Mouse (Mus musculus) stomach, embryonic 16.5 days (tissue): ENCODE results near the gene Arpc5. TPM values are rescaled to one million over a fixed set of nuclear protein-coding genes. Genes with fewer than 3 reads are reported as not detected.

Experiments used
- ATAC-seq: fragments of 200-750 bp; cut with Nextera tagmentation; 2 replicates; pipeline ENCODE4 v1.8.0; 2017; ENCODE audit warnings: moderate number of reproducible peaks, moderate TSS enrichment; ENCODE audit not compliant: insufficient read depth, low FRiP score
- H3K27ac ChIP-seq: fragments of 300-500 bp; sonication (generic); 2 replicates; pipeline ENCODE4 v1.5.1; 2014; ENCODE audit warnings: low read length
- H3K27me3 ChIP-seq: fragments of 300-500 bp; sonication (generic); 2 replicates; pipeline ENCODE4 v1.6.1; 2014; ENCODE audit warnings: low read length, control low read depth, mixed read lengths; ENCODE audit not compliant: control insufficient read depth, insufficient read depth
- H3K36me3 ChIP-seq: fragments of 300-500 bp; sonication (generic); 2 replicates; pipeline ENCODE4 v1.6.1; 2014; ENCODE audit warnings: low read length; ENCODE audit not compliant: control insufficient read depth, insufficient read depth
- H3K4me1 ChIP-seq: fragments of 300-500 bp; sonication (generic); 2 replicates; pipeline ENCODE4 v1.6.1; 2014; ENCODE audit warnings: low read length, control low read depth, mixed read lengths; ENCODE audit not compliant: control insufficient read depth, insufficient read depth
- H3K4me2 ChIP-seq: fragments of 300-500 bp; sonication (generic); 2 replicates; pipeline ENCODE4 v1.6.1; 2014; ENCODE audit warnings: low read depth, low read length, mixed read lengths
- H3K4me3 ChIP-seq: fragments of 300-500 bp; sonication (generic); replicated peaks from 2 replicates; pipeline ENCODE4 v1.5.1; 2014; ENCODE audit warnings: mild to moderate bottlenecking, low read length
- H3K9ac ChIP-seq: fragments of 300-500 bp; sonication (generic); 2 replicates; pipeline ENCODE4 v1.6.1; 2014; ENCODE audit warnings: low read length
- H3K9me3 ChIP-seq: fragments of 300-500 bp; sonication (generic); replicated peaks from 2 replicates; pipeline ENCODE4 v1.6.1; 2016; ENCODE audit warnings: low read length, control low read depth; ENCODE audit not compliant: control insufficient read depth
- WGBS: fragments of 180-500 bp; shearing (Covaris S2); extraction: QIAGEN DNeasy Blood & Tissue Kit; methylation state at CpG from one replicate; pipeline ENCODE4 v1.1.7; 2014; 5-methylcytosine and 5-hydroxymethylcytosine counted together
- polyA plus RNA-seq: library from polyadenylated mRNA; unstranded; fragments of >200 nt; fragmentation: Nextera tagmentation; extraction: Ambion mirVana; gene quantifications from 2 replicates; pipeline ENCODE4 v1.2.1, GENCODE M21; 2015

Arpc5 gene
- polyA plus RNA-seq = 355 and 357 TPM in 2 replicates

DNA sequence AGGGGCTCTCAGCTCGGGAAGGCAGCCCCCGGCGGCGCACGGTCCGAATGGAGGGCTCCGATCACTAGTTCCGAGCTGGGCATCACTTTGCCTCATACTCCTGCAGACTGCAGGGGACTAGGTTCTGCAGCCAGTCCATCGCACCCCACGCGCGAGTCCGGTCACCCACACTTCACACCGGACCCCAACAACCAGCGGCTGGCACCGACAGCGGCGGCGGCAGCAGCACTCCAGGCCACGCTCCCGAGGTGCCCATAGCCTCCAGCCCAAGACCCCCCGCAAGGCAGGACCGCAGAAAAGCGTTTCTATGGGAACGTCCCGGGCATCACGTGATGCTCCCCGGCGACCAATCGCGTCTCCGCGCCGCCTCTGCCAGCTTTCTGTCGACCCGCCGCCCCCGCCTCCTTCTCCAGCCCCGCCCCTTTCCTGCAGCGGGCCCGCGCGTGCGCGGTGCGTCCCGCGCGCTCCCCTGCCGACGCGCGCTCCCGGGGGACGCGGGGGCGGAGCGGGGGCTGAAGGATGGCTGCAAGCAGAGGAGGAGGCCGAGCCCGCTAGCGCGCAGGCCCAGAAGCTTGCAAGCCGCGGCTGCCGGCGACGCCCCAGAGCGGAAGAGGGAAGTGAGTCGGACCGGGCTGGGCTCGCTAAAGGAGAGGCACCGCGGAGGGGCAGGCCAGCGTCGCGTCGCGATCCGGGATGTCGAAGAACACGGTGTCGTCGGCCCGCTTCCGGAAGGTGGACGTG is at the start of gene Arpc5, which contains the start of gene Rgl1:
Arpc5 (plus strand) TSS at position 511 of the 741 bp plus-strand sequence.
Rgl1 (minus strand) TSS at position 320 of the 741 bp plus-strand sequence.
- H3K9me3 ChIP-seq = no peaks in the 10 kb centered on the region
- under 1% methylated on average over 86 of the region's 86 CpGs for whole genome bisulfite sequencing
- peak; percentile 98 for ATAC-seq
- 0 out of 2 replicates have a peak, but pooled peaks cover 2% of the 10 kb centered on the region for H3K4me1 ChIP-seq
- H3K27ac ChIP-seq = peak within 1 kb of the TSS; percentile 85
- H3K36me3 ChIP-seq = peaks cover 3% of the 10 kb centered on the region; the same call in 1 of the 2 replicates
- H3K4me3 ChIP-seq = peak within 1 kb of the TSS; percentile 97
- peak within 1 kb of the TSS; percentile 98 for H3K4me2 ChIP-seq
- no peaks in the 10 kb centered on the region for H3K27me3 ChIP-seq
- peak within 1 kb of the TSS; percentile 98 for H3K9ac ChIP-seq

DNA sequence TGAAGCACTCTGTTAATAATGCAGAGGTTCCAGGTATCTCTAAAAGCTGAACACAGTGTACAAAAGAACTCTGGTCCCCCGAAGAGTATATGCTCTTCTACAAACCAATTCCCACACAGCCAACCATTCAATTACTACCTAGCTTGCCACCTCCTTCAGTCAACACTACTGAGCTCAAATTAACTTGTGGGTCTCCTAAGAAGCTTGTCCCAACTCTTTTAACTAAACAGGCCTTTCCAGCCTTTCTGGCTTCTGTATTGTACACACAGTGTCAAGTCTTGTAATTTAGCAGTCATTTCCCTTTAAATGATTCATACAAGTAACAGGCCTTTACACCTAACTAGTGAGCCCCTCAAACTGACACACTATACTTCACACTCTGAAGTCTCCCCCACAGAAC is 49.0 kb upstream of the Arpc5 start:
- no peak overlapping the region for H3K9ac ChIP-seq
- H3K4me1 ChIP-seq = peaks cover 5% of the 10 kb centered on the region; the same call in 1 of the 2 replicates
- H3K9me3 ChIP-seq = no peaks in the 10 kb centered on the region
- H3K4me2 ChIP-seq = 0 out of 2 replicates have a peak overlapping the region, but pooled peaks have one; percentile 0
- peak; percentile 62; the same call in 1 of the 2 replicates for ATAC-seq
- 56% methylated on average over 1 of the region's 1 CpGs for WGBS
- H3K36me3 ChIP-seq = no peaks in the 10 kb centered on the region
- H3K4me3 ChIP-seq = no peak overlapping the region
- peak overlapping the region; percentile 87 for H3K27ac ChIP-seq
- H3K27me3 ChIP-seq = no peaks in the 10 kb centered on the region

DNA sequence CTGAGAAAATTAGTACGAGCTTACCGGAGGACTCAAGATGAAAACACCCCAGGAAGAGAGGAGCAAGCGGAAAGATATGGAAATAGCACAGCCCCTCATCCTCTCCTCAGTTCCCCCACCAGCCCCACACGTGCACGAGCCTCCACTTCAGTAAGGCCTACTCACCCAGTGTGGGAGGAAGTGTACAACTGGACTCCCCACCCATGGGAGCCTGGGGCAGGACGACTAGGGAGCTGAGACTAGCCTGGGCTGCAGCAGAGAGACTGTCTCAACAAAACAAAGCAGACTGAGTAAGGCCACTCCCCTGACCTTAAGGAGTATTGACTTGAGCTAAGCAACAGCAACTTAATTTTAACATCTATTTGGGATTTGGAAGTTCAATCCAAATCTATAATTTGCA is 48.1 kb upstream of the Arpc5 start:
- peak overlapping the region; percentile 87 for H3K27ac ChIP-seq
- peak; percentile 29; the same call in 1 of the 2 replicates for ATAC-seq
- H3K9me3 ChIP-seq = no peaks in the 10 kb centered on the region
- 0 out of 2 replicates have a peak overlapping the region, but pooled peaks have one; percentile 43 for H3K9ac ChIP-seq
- peaks cover 5% of the 10 kb centered on the region; the same call in 1 of the 2 replicates for H3K4me1 ChIP-seq
- no peaks in the 10 kb centered on the region for H3K36me3 ChIP-seq
- no peaks in the 10 kb centered on the region for H3K27me3 ChIP-seq
- WGBS = 39% methylated on average over 6 of the region's 6 CpGs
- no peak overlapping the region for H3K4me2 ChIP-seq
- no peak overlapping the region for H3K4me3 ChIP-seq

DNA sequence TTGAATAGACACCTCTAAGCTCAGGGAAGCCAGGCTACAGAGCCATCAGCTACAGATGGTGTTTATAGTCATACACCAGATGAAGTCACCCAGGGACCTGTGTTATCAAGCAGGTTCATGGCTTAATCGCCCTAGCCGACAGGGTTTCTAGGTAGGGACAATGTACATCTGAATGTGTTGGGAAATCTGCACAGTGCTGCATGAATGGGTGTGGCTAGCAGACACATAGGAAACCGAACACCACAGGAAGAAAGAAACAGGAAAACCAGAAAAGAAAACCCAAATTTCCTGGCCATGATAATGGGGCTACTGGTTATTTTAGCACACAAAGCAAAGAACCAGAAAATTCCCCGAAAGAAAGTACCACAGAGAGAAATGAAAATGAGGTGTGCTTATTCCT is 45.4 kb upstream of the Arpc5 start:
- H3K9ac ChIP-seq = no peak overlapping the region
- ATAC-seq = no peak
- H3K4me2 ChIP-seq = no peak overlapping the region
- no peak overlapping the region for H3K4me3 ChIP-seq
- H3K4me1 ChIP-seq = peaks cover 5% of the 10 kb centered on the region; the same call in 1 of the 2 replicates
- H3K27me3 ChIP-seq = no peaks in the 10 kb centered on the region
- H3K9me3 ChIP-seq = no peaks in the 10 kb centered on the region
- no peak overlapping the region for H3K27ac ChIP-seq
- 67% methylated on average over 4 of the region's 4 CpGs for WGBS
- H3K36me3 ChIP-seq = no peaks in the 10 kb centered on the region

DNA sequence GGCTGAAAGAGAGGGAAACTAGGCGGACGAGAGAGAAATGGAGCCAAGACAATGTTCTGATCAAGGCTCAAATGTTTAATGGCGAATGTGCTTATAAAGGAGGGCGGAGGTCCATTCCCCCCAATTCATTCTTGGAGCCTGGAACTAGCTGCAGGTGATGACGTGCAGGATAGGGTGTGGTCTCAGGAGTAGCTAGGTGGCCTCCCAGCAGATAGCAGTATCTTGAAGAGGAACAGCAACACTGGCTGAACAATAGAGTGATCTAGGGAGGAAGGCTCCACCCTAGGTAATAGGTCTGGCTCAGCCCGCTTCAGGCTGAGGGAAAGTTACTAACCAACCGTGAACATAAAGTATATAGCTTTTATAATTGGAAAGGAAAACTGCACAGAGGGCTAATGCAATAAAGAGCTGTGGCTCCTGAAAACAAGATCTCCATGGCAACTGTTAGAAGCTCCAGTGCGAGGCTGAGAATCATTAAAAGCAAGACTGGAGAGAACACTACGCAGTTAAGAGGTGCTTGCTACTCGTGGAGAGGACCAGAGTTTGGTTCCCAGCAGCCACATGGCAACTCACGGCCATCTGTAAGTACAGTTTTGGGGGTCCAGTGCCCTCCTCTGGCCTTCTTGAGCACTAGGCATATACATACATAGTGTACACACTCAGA is 44.7 kb upstream of the Arpc5 start:
- H3K9ac ChIP-seq = no peak overlapping the region
- no peak for ATAC-seq
- no peaks in the 10 kb centered on the region for H3K9me3 ChIP-seq
- no peaks in the 10 kb centered on the region for H3K27me3 ChIP-seq
- peaks cover 5% of the 10 kb centered on the region; the same call in 1 of the 2 replicates for H3K4me1 ChIP-seq
- H3K36me3 ChIP-seq = no peaks in the 10 kb centered on the region
- no peak overlapping the region for H3K4me3 ChIP-seq
- no peak overlapping the region for H3K27ac ChIP-seq
- 81% methylated on average over 11 of the region's 11 CpGs for WGBS
- no peak overlapping the region for H3K4me2 ChIP-seq

DNA sequence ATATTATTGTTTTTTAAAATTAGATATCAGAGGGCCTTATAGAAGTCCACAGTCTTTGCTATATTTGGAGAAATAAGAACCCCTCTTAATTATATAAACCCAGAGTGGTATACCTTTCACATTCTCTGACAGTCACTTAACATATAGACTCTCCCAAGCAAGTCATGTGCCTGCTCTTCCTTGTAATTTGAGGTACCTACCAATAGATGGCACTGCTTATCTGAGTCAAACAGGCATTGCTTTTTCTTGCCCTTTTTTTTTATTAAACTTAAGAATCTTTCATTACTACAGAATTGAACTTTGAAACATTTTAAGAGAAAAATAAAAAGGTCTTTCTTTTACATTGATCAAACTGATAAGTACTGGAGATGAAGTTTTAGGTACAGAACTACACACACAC is 42.1 kb upstream of the Arpc5 start:
- H3K27ac ChIP-seq = no peak overlapping the region
- H3K36me3 ChIP-seq = no peaks in the 10 kb centered on the region
- no peaks in the 10 kb centered on the region for H3K4me1 ChIP-seq
- no peaks in the 10 kb centered on the region for H3K27me3 ChIP-seq
- no peak overlapping the region for H3K9ac ChIP-seq
- no peak for ATAC-seq
- no peak overlapping the region for H3K4me3 ChIP-seq
- no peak overlapping the region for H3K4me2 ChIP-seq
- H3K9me3 ChIP-seq = no peaks in the 10 kb centered on the region

DNA sequence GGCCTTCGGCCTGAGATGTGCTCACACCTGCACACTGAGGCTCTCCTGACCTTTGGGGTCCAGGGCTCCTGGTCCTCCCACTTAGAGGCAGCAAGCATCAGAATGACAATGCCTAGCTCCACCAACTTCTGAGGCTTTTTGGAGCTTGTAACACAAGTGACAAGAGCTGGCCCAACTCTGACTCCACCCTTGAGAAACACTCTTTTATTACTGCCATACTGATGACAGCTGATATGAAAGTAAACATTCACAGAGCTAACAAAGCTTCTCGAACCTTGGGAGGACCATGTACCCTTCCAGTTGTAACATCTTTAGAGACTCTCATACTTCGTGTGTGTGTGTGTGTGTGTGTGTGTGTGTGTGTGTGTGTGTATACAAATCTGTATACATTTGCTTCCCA is 40.2 kb upstream of the Arpc5 start:
- no peaks in the 10 kb centered on the region for H3K4me1 ChIP-seq
- H3K27ac ChIP-seq = no peak overlapping the region
- H3K4me2 ChIP-seq = no peak overlapping the region
- no peak overlapping the region for H3K9ac ChIP-seq
- no peaks in the 10 kb centered on the region for H3K36me3 ChIP-seq
- H3K4me3 ChIP-seq = no peak overlapping the region
- 54% methylated on average over 3 of the region's 3 CpGs for WGBS
- H3K9me3 ChIP-seq = no peaks in the 10 kb centered on the region
- H3K27me3 ChIP-seq = no peaks in the 10 kb centered on the region
- ATAC-seq = no peak

DNA sequence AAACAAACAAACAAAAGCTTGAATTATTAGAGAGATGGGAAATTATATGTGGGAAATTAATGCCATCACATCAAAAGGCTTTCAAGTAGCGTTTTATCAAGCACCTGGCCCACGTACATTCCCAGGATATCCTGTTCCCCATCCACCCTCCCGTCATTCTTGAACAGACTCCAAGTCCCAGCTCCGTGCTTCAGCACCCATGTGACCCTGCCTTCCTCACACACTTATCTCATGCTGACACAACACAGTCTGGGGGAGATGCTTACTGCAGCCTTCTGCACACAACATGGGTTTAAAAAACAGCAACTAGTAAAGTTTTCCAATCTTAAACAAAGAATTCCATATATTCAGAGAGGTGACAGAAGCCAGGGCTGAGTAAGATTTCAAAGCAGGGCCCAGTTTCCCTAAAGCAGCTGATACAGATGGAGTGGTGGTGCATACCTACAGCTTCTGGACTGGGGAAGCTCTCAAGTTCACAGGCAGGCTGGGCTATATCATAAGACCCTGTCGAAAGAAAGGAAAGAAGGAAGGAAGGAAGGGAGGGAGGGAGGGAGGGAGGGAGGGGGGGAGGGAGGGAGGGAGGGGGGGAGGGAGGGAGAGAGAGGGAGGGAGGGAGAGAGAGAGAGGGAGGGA is 38.6 kb upstream of the Arpc5 start:
- no peak for ATAC-seq
- H3K9ac ChIP-seq = no peak overlapping the region
- WGBS = 41% methylated on average over 4 of the region's 5 CpGs
- H3K9me3 ChIP-seq = no peaks in the 10 kb centered on the region
- no peaks in the 10 kb centered on the region for H3K27me3 ChIP-seq
- H3K36me3 ChIP-seq = no peaks in the 10 kb centered on the region
- H3K4me3 ChIP-seq = no peak overlapping the region
- no peak overlapping the region for H3K4me2 ChIP-seq
- H3K4me1 ChIP-seq = no peaks in the 10 kb centered on the region
- H3K27ac ChIP-seq = no peak overlapping the region

DNA sequence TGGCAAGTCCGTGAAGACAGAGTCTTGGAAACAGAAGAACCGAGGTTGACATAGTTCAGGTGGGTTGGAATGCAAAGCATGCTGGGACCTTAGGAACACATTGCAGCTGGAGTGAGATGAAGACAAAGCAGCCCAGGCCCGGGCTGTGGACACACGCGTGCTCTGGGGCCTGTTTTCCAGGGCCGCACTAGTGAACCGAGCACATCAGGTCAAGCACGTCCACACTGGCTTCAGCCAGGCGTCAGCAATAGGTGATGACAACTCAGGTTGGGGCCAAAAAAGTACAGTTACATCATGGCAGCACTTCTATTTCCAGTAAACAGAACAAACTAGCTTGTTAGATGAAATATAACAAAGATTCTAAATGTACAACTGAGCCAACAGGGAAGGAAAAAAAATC is 27.5 kb upstream of the Arpc5 start:
- no peak for ATAC-seq
- Histone ChIP-seq H3K4me2 (no peak overlapping the region), H3K36me3 (no peaks in the 10 kb centered on the region), H3K27me3 (no peaks in the 10 kb centered on the region), H3K9me3 (no peaks in the 10 kb centered on the region), H3K27ac (no peak overlapping the region), H3K4me3 (no peak overlapping the region), H3K4me1 (peaks cover 3% of the 10 kb centered on the region; the same call in 1 of the 2 replicates), H3K9ac (no peak overlapping the region)
- 76% methylated on average over 9 of the region's 9 CpGs for WGBS
